Mouse (Mus musculus) skeletal muscle tissue, adult 2 months (tissue): ENCODE measurements at regions not wholly inside any gene's neighbourhood (a gene's known extent, or its start where the extent isn't known, plus 50 kb on each side); places are given as distances from the start of the nearest gene placed in this dataset.
A peak's percentile ranks its signal among the peaks of the same experiment; 100 is the strongest.

Source experiments
- DNase-seq: peaks from one replicate; pipeline ENCODE4 v3.0.0-alpha.2; 2012; ENCODE audit warnings: low read depth, low spot score

DNA sequence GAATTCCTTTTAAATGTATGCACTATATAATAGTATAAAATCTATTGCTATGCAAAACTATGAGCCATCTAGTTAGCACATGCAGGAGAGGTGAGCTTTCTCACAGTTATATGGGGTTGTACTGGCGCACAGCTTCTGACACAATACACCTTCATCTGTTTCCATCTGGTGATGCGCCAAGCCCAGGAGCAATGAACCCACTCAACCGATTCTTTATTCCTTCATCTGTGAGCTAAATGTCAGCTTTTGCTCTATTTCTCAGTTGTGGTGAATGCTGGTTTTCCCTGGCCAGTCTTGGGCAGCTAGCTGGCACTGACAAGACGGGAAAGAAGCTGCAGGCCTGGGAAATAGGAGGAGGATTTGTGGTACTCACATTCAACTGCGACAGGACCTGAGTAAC, 225.4 kb downstream of the Gm19410 start:
- DNase-seq, result no peak

DNA sequence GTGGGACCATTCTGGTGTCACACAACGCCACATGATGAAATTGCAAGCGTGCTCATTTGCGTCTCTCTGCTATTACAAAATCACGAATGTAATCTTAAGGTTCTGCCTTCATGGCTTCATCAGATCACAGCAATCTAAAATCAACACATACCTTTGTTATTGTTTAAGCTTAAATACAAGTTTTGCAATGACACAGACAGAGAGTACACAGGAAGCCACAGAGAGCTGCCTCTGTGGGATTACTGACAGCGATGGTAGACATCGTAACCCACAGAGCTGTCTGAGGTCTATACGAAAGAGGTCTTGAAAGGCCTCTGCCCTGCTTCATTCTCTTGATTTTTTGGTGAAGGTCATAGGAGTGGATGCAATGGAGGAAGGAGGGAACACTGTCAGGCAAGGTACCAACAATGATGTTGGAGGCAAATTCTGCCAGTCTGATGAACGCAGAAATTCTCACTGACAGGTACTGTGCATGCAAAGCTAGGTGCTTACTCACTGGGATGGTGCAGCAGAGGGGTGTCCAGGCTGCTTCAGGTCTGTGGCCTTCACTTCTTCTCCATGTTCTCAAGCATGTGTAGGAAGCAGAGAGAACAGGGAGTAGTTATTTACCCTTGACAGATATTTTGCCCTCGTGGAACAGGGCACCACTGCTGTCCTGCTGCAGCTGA, 226.5 kb downstream of the Gm19410 start:
- DNase-seq, result no peak

DNA sequence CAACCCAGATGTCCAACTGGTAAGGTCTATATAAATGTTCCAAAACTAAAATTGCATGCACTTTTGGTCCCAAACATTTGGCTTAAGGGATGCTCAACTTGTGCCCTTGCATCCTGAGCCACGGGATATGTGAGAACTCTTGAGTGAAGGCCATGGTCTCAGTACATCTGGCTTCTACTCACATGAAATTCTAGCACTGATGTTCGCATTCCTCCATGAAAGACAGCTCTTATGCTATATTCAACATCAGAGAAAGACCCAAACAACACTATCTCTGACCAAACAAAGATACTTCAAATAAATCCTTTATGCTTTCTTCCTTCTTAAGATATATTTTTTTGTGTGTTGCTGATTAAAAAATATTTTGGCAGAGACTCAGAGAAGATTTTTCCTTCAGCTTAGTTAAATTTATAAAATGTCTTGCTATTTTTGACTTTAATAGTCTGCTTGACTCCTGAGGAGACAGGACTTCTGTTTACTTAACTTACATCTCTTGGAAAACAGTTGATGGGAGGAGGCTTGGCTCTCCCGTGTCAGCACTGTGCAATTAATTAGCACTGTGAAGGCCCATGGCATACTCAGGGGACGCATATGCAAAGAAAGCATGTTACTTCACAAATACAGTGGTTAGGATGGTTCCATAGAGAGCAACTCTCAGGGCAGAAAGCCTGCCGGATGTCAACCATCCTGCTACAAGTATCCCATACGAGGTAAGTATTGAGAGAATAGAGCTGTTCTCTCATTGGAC, 230.9 kb downstream of the Gm19410 start:
- DNase-seq, result no peak

DNA sequence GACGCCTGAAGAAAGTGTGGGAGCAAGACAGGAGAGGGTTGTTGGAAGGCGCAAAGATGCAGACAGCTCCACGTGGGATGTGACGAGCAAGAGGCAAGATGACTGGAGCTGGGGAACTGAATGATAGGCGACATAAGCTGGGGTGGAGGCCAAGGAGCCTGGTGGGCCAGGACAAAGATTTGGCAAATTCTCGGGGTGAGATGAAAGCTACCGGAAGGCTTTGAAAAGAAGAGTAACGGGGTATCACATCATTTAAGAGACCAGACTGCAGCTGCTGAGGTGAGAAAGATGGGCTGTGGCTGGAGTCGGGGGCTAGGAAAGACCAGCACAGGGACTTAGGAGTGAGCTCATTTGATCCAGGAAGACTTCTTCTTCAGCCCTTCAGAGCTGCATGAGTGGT, 234.0 kb downstream of the Gm19410 start:
- DNase-seq, result no peak

DNA sequence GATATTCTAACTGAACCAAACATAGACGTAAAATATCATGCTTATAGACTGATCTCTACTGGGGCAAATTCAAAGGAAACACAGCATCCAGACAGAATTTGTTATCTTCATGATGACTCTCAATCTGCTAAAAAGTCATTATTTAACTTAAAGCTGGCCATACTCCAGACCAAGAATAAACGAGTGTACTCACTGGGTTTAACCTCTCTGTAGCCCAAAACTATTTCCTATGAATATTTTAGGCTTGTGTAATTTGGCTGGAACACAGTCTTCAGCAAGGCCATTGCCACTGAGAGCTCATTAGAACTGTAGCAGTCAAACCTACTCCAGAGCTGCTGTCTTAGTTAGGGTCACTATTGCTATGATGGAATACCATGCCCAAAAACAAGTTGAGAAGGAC, 238.8 kb downstream of the Gm19410 start:
- no peak for DNase-seq

DNA sequence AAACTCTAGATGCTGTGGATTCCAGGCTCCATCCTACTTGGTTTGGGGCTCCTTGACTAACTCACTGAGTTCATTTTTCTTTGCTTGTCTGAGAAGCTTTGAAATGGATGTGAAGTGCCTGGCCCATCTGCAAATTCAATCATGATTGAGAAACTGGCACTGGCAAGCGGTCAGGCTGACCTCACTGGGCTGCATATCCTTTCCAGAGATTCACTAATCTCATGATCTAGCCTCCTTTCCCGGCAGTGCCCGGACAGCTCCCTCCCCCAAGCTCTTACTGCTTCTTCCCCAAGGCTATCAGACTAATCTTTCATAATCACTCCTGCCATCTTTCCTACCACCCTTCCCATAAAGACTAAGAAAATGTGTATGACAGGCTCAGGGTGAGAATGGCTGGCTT, 239.9 kb downstream of the Gm19410 start:
- peak; percentile 9 for DNase-seq

DNA sequence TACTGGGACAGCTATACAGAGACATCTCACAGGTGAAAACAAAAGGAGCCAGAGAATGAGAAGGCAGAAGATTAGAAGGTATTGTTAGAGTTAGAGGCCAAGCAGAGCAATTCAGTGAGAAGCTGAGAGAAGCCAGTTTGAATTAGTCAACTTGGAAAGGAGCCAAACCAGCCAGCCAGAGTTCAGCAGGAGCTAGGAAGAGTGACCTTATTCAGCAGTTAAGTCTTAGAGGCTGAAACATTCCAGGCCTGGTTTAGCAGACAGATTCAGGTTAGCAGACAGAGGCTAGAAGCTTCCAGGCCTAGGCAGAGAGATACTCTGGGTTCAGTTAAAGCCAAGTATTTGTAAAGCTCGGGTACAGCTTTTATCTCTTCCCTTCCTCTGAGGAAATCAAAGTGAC, 242.1 kb downstream of the Gm19410 start:
- DNase-seq, result no peak

DNA sequence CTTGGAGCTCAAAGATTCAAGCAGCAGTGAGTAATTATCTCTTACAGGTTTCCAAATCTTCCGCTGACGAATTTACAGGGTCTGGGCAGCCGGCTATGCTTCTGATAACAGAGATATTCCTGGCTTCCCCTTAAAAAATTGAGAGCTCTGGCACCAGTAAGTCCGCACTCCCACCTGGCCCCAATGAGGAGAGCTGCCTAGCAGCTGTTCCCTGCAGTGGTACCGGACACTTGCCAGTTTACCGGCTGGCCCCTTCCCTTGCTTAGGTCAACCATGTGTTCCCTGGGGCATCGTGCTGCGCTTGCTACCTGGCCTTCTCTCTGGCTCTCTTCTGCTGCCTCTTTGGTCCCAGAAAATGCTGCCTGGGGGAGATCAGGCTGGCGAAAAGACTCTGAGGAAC, 244.0 kb downstream of the Gm19410 start:
- no peak for DNase-seq

DNA sequence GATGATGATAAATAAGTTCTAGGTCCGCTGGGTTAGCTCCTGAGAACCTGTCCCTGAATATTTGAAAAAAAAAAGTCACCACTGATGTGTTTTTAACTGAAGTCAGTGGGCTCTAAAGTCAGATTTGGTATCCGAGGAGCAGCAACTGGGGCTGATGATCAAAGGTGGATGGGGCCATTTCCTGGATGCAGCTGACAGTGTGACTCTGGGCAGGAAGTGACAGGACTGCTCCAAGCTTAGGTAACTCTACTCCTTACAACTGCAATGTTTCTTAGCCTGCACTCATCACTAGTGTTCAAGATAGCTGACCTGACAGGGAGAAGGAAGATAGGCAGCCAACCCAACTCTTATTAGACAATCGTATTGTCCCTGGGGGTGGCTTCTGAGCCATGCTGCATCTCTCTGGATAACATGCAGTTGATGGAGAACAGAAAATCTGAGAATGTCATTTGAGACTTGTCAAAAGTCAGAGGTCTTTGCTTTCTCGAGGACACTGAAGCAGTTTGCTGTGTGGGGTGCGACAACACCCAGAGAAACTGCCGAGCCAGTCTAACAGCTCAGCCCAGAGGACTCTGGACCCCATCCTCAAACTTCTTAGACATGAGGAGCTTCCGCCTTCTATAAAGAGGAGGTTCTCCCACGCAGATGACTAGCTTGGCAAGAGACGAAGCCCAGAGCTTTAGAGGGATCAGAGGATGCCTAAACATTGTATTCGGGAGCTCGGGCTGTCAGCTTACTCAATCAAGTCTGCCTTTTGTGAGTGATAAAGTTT, 245.0 kb downstream of the Gm19410 start:
- DNase-seq, result no peak

DNA sequence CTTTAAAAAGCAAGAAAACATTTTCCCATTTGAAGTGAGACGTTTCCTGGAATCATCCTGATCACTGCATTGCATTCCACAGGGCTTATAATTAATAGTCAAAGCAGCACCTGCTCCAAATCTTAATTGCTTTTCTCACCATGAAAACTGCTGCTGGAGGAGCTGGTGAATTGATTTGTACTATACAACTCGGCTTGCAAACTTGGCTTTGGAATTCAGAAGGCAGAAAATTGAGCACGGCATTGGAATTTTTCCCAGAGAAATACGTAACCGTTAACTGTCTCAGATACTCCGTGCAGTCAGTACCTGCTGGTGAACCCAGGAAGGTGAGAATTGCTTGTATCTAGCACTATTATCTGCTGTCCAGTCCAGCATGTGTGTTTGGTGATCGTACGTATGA, 249.3 kb downstream of the Gm19410 start:
- DNase-seq, result no peak

DNA sequence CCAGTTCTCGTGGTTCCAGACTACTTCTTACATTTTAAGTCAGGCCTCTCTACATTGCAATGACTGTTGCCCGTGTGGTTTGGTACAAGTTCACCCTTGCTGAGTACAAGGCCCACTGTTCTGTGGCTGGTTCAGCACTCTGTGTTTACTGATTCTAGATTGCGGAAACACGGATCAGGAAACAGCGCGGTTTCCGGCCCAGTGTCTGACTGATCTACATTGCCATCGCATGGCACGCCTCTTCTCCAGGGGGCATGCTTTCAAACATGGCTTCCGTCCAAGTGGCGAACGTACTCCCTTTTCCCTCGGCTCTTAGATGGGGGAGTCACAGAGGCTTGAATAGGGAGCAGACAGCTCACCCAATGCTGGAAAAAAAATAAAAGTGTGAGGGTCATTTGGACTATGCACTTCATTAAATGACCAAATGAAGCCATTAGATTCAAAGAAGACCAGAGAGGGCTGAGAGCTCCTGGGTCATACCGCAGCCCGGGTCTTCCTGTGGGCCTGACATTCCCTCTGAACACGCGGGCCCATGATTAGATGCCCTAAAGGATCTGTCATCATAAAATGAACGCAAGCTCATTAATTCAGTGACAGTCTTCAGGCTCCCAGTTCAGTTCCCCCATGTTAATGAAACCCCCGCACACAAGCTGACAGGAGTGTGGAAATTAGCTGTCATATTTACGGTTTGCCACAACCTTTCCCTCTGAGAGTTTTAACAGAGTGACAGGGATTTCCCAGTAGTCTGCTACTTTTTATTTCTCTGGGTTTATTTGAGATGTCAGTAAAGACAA, 250.9 kb downstream of the Gm19410 start:
- DNase-seq, result no peak

DNA sequence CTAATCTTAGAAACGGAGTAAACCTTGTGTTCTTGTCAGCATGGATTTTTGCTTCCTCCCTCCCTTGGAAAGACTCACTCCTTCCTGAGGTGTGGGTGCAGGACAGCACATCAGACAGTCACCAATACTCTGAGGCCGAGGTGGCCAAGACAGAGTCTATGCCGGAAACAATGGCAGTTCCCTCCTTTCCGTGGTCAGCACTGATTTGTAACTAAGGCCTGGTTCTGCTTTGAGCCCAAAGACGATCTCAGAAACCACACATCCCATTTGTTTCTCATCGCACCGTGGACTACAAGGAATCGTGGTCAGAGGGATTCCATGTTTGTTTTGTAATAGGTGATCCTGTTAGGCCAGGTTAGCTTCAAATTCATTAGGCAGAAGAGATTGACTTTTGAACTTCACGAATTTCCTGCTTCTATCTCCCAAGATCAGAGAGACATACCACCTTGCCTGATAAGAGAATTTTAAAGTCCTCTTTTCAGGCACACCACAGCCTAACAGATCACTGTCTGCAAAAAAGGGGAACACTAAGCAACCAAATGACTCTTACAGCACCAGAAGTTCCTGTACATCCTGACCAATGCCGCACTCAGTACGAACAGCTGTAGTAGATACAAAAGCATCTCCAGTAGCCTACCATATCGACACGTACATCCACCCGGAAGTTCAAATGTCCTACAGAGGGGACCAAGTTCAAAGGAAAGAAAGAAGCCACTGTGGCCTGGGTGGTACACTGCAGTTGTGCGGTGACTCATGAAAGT, 253.6 kb downstream of the Gm19410 start:
- no peak for DNase-seq

DNA sequence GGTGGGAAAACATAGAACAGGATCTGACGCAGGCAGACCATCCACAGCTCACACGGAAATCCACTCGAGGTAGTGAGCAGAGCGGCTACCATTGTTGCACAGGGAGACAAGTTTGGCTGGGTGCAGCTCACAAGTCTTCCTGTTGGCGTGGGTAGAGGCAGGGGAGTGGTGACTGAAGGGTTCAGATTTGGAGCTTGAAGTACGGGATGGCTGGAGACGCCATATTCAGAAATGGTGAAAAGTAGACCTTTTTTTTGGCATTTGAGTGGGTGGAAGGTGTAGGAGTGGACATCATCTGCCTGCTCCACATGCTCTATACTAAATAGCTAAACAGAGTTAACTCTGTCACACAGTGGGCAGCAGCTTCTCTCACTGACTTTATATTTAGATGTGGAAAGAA, 254.3 kb downstream of the Gm19410 start:
- DNase-seq, result no peak

DNA sequence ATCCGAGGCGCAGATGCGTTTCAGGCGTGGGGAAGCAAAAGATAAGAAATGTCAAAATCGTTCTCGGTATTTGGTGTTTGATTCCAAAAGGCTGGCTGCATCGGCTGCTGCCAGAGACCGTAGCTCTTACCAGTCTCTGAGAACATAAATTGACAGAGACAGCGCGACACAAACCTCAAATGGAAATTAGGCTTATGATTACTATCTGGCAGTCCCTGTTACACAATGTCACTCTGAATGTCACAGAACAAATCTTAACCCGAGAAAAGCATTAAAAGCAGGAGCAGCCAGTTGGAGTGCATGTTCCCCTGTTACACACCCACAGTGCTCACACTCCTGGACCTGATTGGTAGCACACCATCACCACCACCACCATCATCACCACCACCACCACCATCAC, 262.0 kb downstream of the Gm19410 start:
- DNase-seq, result no peak

DNA sequence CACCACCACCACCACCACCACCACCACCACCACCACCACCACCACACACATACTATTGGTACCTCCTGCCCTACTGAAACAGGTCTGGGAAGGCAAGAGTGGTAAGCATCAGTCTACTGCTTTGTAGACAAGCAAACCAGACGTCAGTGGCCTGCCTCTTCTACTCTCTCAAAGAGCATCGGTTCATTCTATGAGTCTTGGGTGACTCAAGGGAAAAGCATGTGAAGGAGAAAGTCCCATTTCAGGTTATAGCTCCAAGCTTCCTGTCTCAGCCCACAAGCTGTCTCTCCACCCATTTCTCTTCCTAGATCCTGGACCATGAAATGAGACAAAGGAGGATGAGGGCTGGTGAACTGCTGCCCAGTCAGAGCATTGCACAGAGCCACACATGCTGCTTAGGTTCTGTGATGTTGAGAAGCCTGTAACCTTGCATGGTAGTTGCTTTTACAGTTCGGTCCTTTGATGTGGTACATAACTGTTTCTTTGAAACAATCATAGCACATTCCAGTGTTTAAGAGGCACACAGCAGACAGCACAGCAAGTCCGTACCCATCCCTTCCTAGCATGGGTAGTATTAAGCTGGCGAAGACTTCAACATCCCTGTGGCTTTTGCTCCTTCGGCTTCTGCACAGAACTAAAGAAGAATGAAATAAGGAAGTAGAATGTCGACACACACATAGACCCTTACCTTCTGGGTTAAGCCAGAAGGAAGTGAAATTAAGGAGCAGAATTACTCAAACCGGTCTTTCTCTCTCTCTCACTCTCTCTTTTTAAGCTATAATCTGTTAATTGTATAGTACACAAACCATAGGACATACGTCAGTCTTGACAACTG, 262.7 kb downstream of the Gm19410 start:
- DNase-seq, result no peak

DNA sequence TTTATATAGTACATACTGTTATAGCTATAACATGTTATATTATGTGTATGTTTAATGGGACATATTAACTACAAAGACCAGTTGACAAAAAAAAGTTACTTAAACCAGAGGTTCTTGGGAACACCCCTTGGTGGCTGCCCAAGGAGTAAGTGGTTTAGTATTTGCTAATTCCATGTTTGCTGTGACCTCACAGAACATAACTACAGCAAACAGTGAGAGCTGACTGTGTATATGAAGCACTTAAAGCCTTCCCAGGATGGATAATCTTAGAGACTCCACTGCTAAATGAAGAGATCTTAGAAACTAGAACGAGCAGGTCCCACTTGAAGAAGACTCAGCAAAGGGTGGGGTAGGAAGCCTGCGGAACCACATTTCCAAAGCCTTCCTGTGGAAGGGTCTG, 263.9 kb downstream of the Gm19410 start:
- no peak for DNase-seq

DNA sequence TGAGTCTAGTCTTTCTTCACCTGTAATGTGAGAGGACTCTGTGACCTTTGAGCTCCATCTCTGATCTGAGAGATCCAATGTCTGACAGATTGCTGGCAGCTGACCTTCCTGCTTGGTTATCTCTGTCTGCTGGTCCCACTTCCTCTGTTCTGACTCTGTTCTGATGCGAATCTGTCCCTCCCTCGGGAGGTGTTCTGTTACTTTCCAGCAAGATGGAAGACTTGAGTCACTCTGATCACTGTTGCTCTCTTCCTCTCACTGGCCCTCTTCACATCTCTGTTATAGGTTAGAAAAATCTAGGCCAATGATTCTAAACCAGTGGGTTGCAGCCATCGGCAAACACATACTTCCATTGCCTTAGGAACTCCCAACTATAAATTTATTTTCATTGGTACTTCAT, 264.6 kb downstream of the Gm19410 start:
- DNase-seq, result no peak

DNA sequence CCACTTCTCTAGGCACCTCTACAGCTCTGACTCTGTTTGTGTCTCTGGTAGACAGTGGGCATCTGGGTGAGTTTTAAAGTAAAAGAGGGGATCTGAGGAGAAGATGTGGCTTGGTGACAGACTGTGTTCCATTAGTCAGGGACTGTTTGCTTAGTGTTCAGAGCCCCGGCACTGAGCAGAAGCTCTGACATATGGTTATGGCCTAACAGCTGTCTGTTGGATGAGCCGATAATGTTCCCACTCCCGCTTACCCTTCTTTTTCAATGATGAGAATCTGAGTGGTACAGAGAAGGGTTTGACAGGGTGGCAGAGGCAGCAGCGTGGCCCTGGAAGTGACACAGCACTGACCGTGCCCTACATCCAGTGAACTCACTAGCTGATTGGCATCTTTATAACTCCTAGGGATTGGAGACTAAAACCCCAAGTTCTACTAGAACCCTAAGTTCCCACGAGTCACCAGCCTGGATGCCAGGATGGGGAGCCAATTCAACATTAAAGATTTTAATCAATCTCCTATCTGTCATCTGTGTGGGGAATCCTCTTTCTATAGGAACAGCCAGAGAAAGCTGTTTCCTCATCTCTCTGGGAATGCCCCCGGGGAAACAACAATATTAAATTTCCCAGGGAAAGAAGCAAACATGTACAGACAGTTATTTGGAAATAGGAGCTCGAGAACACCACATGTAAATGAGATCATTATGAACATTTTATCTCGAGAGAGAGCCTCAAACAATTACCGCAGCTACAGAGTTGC, 266.6 kb downstream of the Gm19410 start:
- DNase-seq, result no peak

DNA sequence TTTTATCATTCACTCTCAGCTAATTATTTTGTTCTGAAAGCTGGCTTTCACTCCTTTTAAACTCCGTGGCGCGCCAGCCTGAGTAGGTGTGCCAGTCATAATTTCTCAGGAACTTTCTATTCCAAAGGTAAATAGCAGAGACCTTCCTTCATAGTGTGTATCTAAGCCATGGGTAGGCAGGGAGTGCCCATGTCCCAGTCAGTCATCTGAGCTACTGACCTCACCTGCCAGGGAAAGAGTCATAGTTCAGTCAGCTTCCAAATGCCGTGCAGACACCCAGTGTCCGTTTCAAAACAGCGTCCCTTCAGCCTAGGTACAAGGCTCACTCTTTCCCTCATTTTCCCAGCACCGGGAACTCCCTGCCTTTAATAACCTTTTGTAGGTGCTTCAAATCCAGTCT, 269.7 kb downstream of the Gm19410 start:
- no peak for DNase-seq

DNA sequence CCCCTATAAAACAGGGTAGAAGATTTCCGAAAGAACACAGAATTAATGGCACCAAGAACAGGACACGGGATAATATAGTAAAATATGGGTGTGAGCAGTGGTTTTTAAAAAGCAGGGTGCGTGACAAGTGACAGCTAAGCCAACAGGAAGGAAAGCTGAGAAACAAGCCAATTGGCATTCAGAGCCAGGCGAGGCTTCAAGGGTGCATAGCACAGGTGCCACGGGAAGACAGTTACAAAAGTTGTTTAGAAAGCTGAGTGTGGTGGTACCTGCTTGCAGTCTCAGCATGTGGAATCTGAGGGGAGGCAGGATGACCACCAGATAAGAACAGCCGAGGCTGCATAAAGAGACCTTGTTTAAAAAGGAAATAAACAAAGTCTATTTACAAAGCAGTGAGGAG, 270.7 kb downstream of the Gm19410 start:
- no peak for DNase-seq
